In genomic region chr5:72916048-72916447, GRCm38 (mm10) we compare ENCODE assay signal across 10 mouse cellular contexts. TPM values are rescaled to one million over a fixed set of nuclear protein-coding genes. Genes with fewer than 3 reads are reported as not detected.
DNase-seq lines count a peak whose midpoint lies in the region; ATAC-seq and TF ChIP-seq lines count a peak whose summit lies in the region.
"Had no signal": no experiment of that assay in that cellular context is flagged by ENCODE, and none has a peak within 500 bp of the region (broad histone marks: within the 10 kb centered on the region; RNA-seq: fewer than 3 reads in every experiment).

No protein-coding gene starts in this region.

- H3K36me3 ChIP-seq in heart, embryonic 10.5 days: no peaks in the 10 kb centered on the region
- H3K36me3 ChIP-seq in CH12.LX (replicated peaks in 1 of 2; ENCODE audit: control insufficient read depth in 1 of 2, insufficient read depth in 1 of 2, low read length in 1 of 2): peaks cover 0 to 8% of the 10 kb centered on the region in 2 experiments
- no peaks in the 10 kb centered on the region for H3K36me3 ChIP-seq in forebrain, embryonic 15.5 days
- no peaks in the 10 kb centered on the region for H3K36me3 ChIP-seq in liver, embryonic 15.5 days (replicated peaks)

- no peak for TF ChIP-seq CTCF in CH12.LX (conservative IDR thresholded peaks at IDR 0.05 in 1 of 2, IDR thresholded peaks at IDR 0.05 in 1 of 2; ENCODE audit: low read depth in 2 of 2, low read length in 2 of 2)

- dilution Hi-C loops in CH12.LX (cut with MboI; ENCODE audit: extremely low pct_ligation_motif_present, extremely low pct_unique_long_range_greater_than_20kb, low sequenced_read_pairs): no loop called here

- DNase-seq in heart, embryonic 10.5 days (ENCODE audit: low spot score): no peak
- DNase-seq in heart, postnatal 10 days: no peak
- no peak for DNase-seq in CH12.LX (ENCODE audit: extremely low read depth)
- DNase-seq in layer of hippocampus, adult 11-12 months (ENCODE audit: low spot score): no peak
- DNase-seq in frontal cortex, postnatal 14 days (ENCODE audit: low spot score in 2 of 2): no peak

- no peaks in the 10 kb centered on the region for H3K27me3 ChIP-seq in heart, embryonic 10.5 days (ENCODE audit: insufficient read depth, poor library complexity, severe bottlenecking)
- no peaks in the 10 kb centered on the region for H3K27me3 ChIP-seq in CH12.LX (replicated peaks)
- 0 out of 2 replicates have a peak, but pooled peaks cover 2% of the 10 kb centered on the region for H3K27me3 ChIP-seq in forebrain, embryonic 15.5 days
- H3K27me3 ChIP-seq in liver, embryonic 15.5 days: peaks cover 24% of the 10 kb centered on the region

- no peak for TF ChIP-seq POLR2A in CH12.LX (IDR thresholded peaks at IDR 0.05; ENCODE audit: low read depth, low read length)

- no peak overlapping the region for H3K9ac ChIP-seq in CH12.LX (ENCODE audit: insufficient read depth, low read depth)
- peak overlapping the region; percentile 96 for H3K9ac ChIP-seq in forebrain, embryonic 15.5 days (replicated peaks)
- H3K9ac ChIP-seq in liver, embryonic 15.5 days: no peak overlapping the region

- intact Hi-C loops in heart, postnatal 10 days (cut with DNase I): no loop called here

- no peak for ATAC-seq in forebrain, embryonic 15.5 days (replicated peaks)
- ATAC-seq in liver, embryonic 15.5 days (ENCODE audit: insufficient read depth): no peak
- ATAC-seq in megakaryocyte-erythroid progenitor cell, adult 5-6 weeks (replicated peaks; ENCODE audit: low FRiP score, low TSS enrichment, poor library complexity, severe bottlenecking): no peak

- no peak for TF ChIP-seq EP300 in CH12.LX (IDR thresholded peaks at IDR 0.05; ENCODE audit: low read length)

- in situ Hi-C loops in CH12.LX (cut with MboI; ENCODE audit: low pct_ligation_motif_present, low pct_unique_long_range_greater_than_20kb, low sequenced_read_pairs): no loop called here

- peaks cover 29% of the 10 kb centered on the region for H3K4me1 ChIP-seq in heart, embryonic 10.5 days
- peaks cover 7 to 24% of the 10 kb centered on the region in 2 experiments for H3K4me1 ChIP-seq in CH12.LX (ENCODE audit: control insufficient read depth in 1 of 2, insufficient read depth in 2 of 2)
- H3K4me1 ChIP-seq in forebrain, embryonic 15.5 days: peaks cover 40% of the 10 kb centered on the region
- peaks cover 54% of the 10 kb centered on the region for H3K4me1 ChIP-seq in liver, embryonic 15.5 days (replicated peaks)

- 25% methylated on average over 4 of the region's 4 CpGs for WGBS in heart, embryonic 10.5 days
- 33% methylated on average over 4 of the region's 4 CpGs for WGBS in forebrain, embryonic 15.5 days
- 54% methylated on average over 4 of the region's 4 CpGs for WGBS in liver, embryonic 15.5 days (ENCODE audit: insufficient replicate concordance)

- TF ChIP-seq RAD21 in CH12.LX (IDR thresholded peaks at IDR 0.05; ENCODE audit: low read depth, low read length): no peak

- peak overlapping the region; percentile 99 for H3K27ac ChIP-seq in heart, embryonic 10.5 days
- H3K27ac ChIP-seq in CH12.LX (ENCODE audit: insufficient read depth, low read depth): no peak overlapping the region
- peak overlapping the region; percentile 96; the same call in 1 of the 2 replicates for H3K27ac ChIP-seq in forebrain, embryonic 15.5 days (replicated peaks)
- H3K27ac ChIP-seq in liver, embryonic 15.5 days (replicated peaks): no peak overlapping the region

- H3K4me2 ChIP-seq in CH12.LX (ENCODE audit: insufficient read depth, low read depth, poor library complexity, severe bottlenecking): peak overlapping the region; percentile 70
- H3K4me2 ChIP-seq in forebrain, embryonic 15.5 days (replicated peaks): peak overlapping the region; percentile 61
- H3K4me2 ChIP-seq in liver, embryonic 15.5 days: peak overlapping the region; percentile 94

- H3K9me3 ChIP-seq in heart, embryonic 10.5 days: no peaks in the 10 kb centered on the region
- no peaks in the 10 kb centered on the region for H3K9me3 ChIP-seq in CH12.LX (replicated peaks; ENCODE audit: low read length)
- no peaks in the 10 kb centered on the region for H3K9me3 ChIP-seq in forebrain, embryonic 15.5 days
- H3K9me3 ChIP-seq in liver, embryonic 15.5 days (replicated peaks): no peaks in the 10 kb centered on the region
- H3K9me3 ChIP-seq: G1E had no signal

- peak overlapping the region; percentile 81 for H3K4me3 ChIP-seq in heart, embryonic 10.5 days
- no peak overlapping the region for H3K4me3 ChIP-seq in CH12.LX (replicated peaks in 1 of 3; ENCODE audit: low read depth in 2 of 3, low read length in 2 of 3, poor library complexity in 1 of 3)
- H3K4me3 ChIP-seq in forebrain, embryonic 15.5 days: peak overlapping the region; percentile 98
- peak overlapping the region; percentile 88; the same call in 1 of the 2 replicates for H3K4me3 ChIP-seq in liver, embryonic 15.5 days (replicated peaks)

- 0 out of 2 replicates have a peak, but pooled peaks cover 2% of the 10 kb centered on the region for H3K79me2 ChIP-seq in CH12.LX (replicated peaks; ENCODE audit: control insufficient read depth, extremely low read depth, insufficient read depth, poor library complexity, severe bottlenecking)

TF ChIP-seq in CH12.LX, 34 proteins besides CTCF, POLR2A, EP300 and RAD21:
- TF ChIP-seq ETS1 (conservative IDR thresholded peaks at IDR 0.05; ENCODE audit: low read depth, low read length) (no peak), ELF1 (IDR thresholded peaks at IDR 0.05; ENCODE audit: low read depth, low read length) (no peak)

RNA-seq across cellular contexts. Expression of gene Slain2, which starts 1.9 kb away (rescaled TPM):
- polyA plus RNA-seq in heart, embryonic 10.5 days (2016; fragmentation: Nextera tagmentation; extraction: Ambion mirVana): 18.1 and 21.0 TPM in 2 replicates
- 100 to 1,000 TPM; 128 to 131 TPM for total RNA-seq in heart, postnatal 10 days (2021)
- total RNA-seq in CH12.LX (2012; rRNA removed): 11.0 and 12.6 TPM in 2 replicates
- 26.2 and 27.5 TPM in 2 replicates for total RNA-seq in CH12.LX (2014; rRNA removed)
- 27.9 and 34.6 TPM in 2 replicates for polyA plus RNA-seq in CH12.LX (2012; ENCODE audit: insufficient read length, low read depth)
- polyA plus RNA-seq in forebrain, embryonic 15.5 days (2015; fragmentation: Nextera tagmentation; extraction: Ambion mirVana): 17.9 and 18.4 TPM in 2 replicates
- 4.1 TPM in 2 replicates for polyA plus RNA-seq in liver, embryonic 15.5 days (2015; fragmentation: Nextera tagmentation; extraction: Ambion mirVana)
- total RNA-seq in megakaryocyte-erythroid progenitor cell, adult 5-6 weeks (2014; fragmentation: Nextera tagmentation): 19.2 and 19.6 TPM in 2 replicates
- total RNA-seq in megakaryocyte-erythroid progenitor cell, adult 5-6 weeks (2017): 28.2 and 34.4 TPM in 2 replicates

RNA-seq across cellular contexts. Expression of gene Tec, which starts 47.8 kb away (rescaled TPM):
- 7.5 and 12.1 TPM in 2 replicates for polyA plus RNA-seq in heart, embryonic 10.5 days (2016; fragmentation: Nextera tagmentation; extraction: Ambion mirVana)
- total RNA-seq in heart, postnatal 10 days (2021): 10 to 100 TPM in 1 of 2 experiments, 1 to 10 TPM in 1; 8.0 to 10.8 TPM
- total RNA-seq in CH12.LX (2012; rRNA removed): 7.9 and 11.4 TPM in 2 replicates
- 20.1 and 21.5 TPM in 2 replicates for total RNA-seq in CH12.LX (2014; rRNA removed)
- polyA plus RNA-seq in CH12.LX (2012; ENCODE audit: insufficient read length, low read depth): 25.6 and 25.9 TPM in 2 replicates
- 3.5 and 3.7 TPM in 2 replicates for polyA plus RNA-seq in forebrain, embryonic 15.5 days (2015; fragmentation: Nextera tagmentation; extraction: Ambion mirVana)
- polyA plus RNA-seq in liver, embryonic 15.5 days (2015; fragmentation: Nextera tagmentation; extraction: Ambion mirVana): 3.5 and 5.3 TPM in 2 replicates
- total RNA-seq in megakaryocyte-erythroid progenitor cell, adult 5-6 weeks (2014; fragmentation: Nextera tagmentation): 4.8 and 10.0 TPM in 2 replicates
- 16.3 and 21.6 TPM in 2 replicates for total RNA-seq in megakaryocyte-erythroid progenitor cell, adult 5-6 weeks (2017)
- polyA plus RNA-seq: erythroblast, embryonic 14.5 days had no signal

RNA-seq across cellular contexts. Expression of gene Gm10135, which starts 58.5 kb away (rescaled TPM):
- polyA plus RNA-seq in heart, embryonic 10.5 days (2016; fragmentation: Nextera tagmentation; extraction: Ambion mirVana): not detected in 2 replicates
- not detected for total RNA-seq in heart, postnatal 10 days (2021)
- total RNA-seq in CH12.LX (2012; rRNA removed) (not detected in 2 replicates), CH12.LX (2014; rRNA removed) (not detected in 2 replicates)
- not detected in 2 replicates for polyA plus RNA-seq in CH12.LX (2012; ENCODE audit: insufficient read length, low read depth)
- not detected in 2 replicates for polyA plus RNA-seq in forebrain, embryonic 15.5 days (2015; fragmentation: Nextera tagmentation; extraction: Ambion mirVana)
- polyA plus RNA-seq in liver, embryonic 15.5 days (2015; fragmentation: Nextera tagmentation; extraction: Ambion mirVana): not detected in 2 replicates
- not detected in 2 replicates for total RNA-seq in megakaryocyte-erythroid progenitor cell, adult 5-6 weeks (2014; fragmentation: Nextera tagmentation)
- 3.9 TPM in 1 of 2 replicates, not detected in the other for total RNA-seq in megakaryocyte-erythroid progenitor cell, adult 5-6 weeks (2017)
- total RNA-seq: G1E had no signal
- polyA plus RNA-seq: erythroblast, embryonic 14.5 days; G1E had no signal

Comparison
In these comparisons a context has a peak if more than half of its experiments do, and no peak if none do; other contexts are left out.
1. H3K27ac ChIP-seq: peak in heart, embryonic 10.5 days (single experiment) and forebrain, embryonic 15.5 days (single experiment); none in CH12.LX (single experiment) and liver, embryonic 15.5 days (single experiment).
2. H3K4me3 ChIP-seq: peak in heart, embryonic 10.5 days (single experiment), forebrain, embryonic 15.5 days (single experiment) and liver, embryonic 15.5 days (single experiment); none in CH12.LX (0 of 3).
3. Peak in every context shown above with its lines, with median percentiles within 50 percentile points of each other: H3K4me2 ChIP-seq.